Mouse (Mus musculus) erythroid progenitor cell, adult 5-6 weeks (primary cell): ENCODE results near the gene Olfr520. TPM values are rescaled to one million over a fixed set of nuclear protein-coding genes. Genes with fewer than 3 reads are reported as not detected.
"Not testable (repeated sequence)": the region's sequence is repeated elsewhere in the genome, so short reads cannot be mapped to it uniquely, and the experiment has no call there.

Experiments used
- ATAC-seq: replicated peaks from 2 replicates; pipeline ENCODE4 v1.8.0; 2016; ENCODE audit warnings: moderate number of reproducible peaks, mild to moderate bottlenecking, moderate TSS enrichment, inconsistent platforms; ENCODE audit not compliant: poor library complexity, low FRiP score, severe bottlenecking
- total RNA-seq, 2 experiments: library from RNA; stranded (forward) in 1 of 2; stranded (reverse) in 1 of 2; fragments of 150-400 nt in 1 of 2; fragments of 186-747, 209-891 nt in 1 of 2; gene quantifications; 2 replicates each; pipeline versions ENCODE4 v1.2.3 to v1.2.4; 2015 to 2017; ENCODE audit warnings: low replicate concordance in 2 of 2

Olfr520 gene
- total RNA-seq, 2 experiments from 2014 or later = not detected

DNA sequence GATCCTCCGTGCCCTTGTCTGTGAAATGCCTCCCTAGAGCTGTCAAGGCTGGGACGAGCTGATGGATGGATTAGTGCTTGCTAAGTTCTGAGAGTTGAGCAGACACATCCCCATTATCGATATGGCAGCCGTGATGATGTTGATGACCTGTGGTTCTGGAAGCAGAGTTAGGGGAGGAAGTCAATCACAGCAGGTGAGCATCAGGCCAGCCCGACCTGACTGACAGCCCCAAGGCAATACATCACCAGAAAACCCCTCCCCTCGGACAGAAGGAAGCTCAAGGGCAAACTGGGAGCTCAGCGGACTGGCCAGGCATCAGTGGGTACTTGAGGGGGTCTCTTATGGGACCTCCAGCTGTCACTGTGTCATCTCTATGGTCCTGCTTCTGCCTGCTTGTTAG, 20.1 kb upstream of the Olfr520 start:
- no peak for ATAC-seq

DNA sequence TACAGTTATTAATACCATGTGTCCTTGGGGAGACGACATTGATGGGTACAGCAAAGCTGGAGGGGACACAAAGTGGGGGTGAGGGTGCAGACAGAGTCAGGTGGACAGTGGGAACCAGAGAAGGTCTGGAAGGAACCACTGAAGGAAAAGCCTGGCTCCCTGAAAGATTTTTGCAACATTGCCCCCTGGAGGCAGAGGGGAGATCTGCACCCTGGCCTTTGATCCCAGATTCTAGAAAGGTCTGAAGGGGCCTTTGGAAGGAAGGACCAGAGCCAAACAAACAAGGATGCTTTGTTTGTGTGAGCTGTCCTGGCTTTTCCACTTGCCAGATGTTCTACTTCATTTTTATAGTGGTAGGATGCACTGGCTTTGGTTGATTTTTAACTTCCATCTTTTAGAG, 19.6 kb upstream of the Olfr520 start:
- ATAC-seq = no peak

DNA sequence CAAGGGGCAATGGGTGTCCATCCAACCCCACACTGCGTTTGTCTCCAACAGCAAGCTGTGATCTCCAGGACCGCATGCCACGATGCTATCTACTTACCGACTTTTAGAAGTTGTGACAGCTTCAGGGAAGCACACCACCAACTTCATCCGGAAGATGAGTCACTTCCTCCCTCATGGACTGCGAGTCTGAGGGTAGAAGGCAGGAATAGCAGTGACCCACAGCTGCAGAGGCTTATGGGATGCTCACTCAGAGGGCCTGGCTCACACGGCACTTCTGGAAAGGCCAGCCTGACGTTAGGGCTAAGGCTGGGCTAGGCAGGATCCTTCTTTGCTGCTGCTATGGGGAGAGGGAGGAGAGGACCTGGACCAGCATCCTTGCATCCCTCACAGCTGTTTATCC, 18.9 kb upstream of the Olfr520 start, which contains the start of gene Slco2b1:
Gene Slco2b1 (minus strand): TSS at position 175 of the 400 bp plus-strand sequence.
- no peak for ATAC-seq

DNA sequence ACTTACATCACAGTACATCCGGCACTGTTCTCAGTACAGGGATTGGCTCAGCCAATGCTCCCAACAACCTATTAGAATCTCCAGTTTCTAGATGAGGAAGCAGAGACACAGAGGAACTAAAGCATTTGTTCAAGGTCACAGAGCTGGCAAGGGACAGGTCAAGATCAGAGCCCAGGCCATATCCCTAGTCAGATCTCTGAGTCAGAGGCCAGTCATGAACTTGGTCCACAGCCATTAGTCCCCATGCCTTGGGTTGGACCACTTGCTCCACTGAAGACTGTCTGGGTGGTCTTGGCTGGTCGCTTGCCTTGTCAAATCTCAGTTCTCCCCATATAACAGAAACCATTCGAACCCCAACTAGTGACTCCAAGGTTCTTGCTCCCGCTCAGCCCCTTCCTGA, 17.6 kb upstream of the Olfr520 start:
- no peak for ATAC-seq

DNA sequence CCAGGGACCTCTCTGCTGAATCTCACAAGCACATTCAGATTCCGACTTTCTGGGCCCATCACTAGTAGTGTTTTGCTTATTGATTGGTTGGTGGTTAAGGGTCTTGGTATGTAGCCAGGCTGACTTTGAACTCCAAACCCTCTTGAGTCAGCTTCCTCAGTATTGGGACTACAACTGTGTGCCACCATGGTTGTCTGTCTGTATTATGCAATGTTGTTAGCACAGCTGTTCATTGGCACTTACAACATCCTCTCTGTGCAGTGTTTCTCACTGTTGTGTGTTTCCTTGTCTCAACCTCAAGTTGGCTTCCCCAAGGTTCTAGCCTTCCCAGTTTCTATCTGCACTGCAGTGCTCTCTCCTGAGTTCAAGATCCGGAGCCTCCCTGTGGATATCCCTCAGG, 13.5 kb upstream of the Olfr520 start:
- ATAC-seq = no peak

DNA sequence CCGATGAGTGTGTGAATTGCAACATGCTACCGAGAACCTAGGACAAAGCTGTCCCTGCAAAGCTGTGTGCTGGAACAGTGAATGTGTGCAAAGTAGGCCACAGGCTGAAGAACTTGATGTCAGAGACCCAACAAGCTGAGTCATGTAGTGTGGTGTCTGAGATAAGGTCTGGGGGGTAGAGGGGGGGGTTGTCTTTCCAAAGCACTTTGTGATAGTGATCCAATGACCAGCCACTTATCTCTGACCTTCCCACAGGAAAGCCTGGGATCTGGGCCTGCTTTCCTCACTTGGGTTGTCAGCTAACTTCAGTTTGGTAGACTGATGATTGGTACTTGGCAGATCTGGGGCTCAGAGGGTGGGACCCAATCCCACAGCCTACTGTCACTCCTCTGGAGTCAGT, 4.5 kb downstream of the Olfr520 start:
- no peak for ATAC-seq

DNA sequence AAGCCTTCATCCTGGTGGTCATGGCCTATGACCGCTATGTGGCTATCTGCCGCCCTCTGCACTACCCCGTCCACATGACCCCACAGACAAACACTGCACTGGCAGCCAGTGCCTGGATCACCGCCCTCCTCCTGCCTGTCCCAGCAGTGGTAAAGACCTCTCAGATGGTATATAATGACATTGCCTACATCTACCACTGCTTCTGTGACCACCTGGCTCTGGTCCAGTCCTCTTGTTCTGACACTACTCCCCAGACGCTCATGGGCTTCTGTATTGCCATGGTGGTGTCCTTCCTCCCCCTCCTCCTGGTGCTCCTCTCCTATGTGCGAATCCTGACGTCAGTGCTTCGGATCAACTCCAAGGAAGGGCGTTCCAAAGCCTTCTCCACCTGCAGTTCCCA, 5.4 kb downstream of the Olfr520 start:
- not testable (repeated sequence) for ATAC-seq

DNA sequence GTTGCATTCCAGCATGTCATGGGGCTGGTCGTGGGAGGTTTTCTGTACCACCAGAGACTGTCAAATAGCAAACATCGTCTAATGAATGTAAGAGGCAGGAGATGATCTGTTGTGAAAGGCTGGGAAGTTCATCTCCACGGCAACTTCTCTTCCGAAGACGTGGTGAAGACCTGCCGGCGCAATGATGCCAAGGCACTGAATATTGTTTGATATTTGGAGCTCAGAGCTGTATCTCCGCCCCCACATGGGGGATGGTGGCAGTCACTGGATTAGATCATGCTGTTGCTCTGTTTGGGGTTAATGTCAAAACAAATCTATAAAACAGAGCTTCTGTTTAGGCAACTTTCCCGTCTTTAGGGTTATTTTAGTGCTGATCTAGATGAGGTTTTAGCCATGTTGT, 9.2 kb downstream of the Olfr520 start:
- ATAC-seq = no peak

DNA sequence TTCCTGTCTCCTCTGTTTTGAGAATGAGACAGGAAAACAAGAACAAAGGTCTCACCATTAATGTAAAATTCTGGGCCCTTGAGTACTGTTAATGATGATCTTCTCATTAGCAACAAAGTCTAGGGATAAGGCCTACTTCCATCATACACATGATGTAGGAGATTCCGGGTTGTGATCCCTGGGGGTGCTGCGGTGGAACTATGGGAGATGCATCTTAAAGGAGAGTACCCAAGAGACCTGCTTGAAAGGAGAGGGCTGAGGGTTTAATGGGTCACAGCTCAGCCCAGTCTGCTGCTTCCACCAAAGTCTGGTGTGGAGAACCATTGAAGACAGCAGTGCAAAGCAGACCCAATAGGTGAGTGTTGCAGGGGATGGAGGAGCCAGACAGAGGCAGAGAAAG, 33.1 kb downstream of the Olfr520 start, which contains the start of gene Olfr521:
Gene Olfr521 (plus strand): TSS at position 301 of the 400 bp plus-strand sequence.
- no peak for ATAC-seq

DNA sequence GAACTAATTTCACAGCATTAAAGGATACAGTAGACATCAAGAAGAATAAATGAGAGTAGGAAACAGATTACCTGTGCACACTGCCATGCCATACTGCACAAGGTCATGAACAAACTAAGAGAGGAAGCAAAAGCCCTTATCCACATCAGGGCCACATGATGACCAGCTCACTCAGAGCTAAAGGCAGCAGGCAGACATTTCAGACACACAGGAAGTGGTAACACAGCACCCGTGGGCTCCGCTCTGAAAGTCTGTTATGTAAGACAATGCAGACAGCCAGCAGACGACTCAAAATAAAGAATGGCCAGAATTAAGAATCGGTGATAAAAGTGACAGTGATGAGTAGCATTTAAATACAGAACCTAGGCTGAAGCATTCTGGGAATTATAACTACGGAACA, 51.3 kb downstream of the Olfr520 start:
- no peak for ATAC-seq

DNA sequence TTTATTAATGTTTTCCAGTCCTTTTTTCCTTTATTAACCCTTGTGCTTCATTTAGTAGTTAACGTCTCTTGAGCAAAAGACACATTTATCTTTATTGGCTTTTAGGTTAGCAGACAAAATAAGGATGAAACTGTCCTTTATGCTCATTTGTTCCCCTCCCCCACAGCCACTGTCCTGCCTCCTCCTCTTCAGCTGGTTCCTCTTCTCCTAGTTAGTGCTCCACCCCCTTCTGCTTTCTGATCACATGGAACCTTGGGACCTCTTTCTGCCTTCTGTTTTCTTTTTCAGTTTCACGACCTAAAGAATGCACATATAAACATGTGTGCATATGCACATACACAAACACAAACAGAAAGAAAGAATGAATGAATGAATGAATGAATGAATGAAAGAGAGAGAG, 51.8 kb downstream of the Olfr520 start:
- ATAC-seq = no peak

DNA sequence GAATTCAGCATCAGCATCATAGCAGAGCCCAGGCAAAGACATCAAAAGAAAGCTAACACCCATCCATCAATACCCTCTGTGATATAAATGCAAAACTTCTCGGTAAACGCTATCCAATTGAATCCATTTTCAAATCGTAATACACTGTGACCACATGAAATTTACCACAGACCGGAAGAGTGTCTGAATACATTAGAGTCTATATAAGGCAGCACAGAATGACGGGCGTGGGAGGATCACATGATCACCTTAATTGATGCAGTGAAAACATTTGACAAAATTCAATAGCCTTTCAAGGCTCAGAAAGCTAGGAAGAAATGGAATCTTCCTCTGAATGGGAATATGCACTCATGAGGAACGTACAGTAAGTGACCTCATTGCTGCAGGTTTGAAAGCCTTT, 53.3 kb downstream of the Olfr520 start:
- no peak for ATAC-seq

DNA sequence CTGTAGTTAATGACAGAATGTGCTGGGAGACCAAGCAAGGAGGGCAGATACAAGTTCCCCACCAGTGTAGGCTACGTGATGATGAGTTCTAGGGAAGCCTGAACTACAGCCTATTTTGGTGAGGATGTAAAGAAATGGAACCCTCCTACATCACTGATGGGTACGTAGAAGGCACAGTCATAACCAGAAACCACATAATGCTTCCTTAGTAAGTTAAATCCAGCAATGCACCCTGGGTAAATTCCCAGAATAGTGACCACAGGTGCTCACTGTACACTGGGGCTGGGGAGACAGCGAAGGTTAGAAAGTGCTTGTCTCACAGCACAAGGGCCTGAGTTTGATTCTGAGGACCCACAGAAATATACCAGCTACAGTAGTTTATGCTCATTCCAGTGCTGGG, 55.5 kb downstream of the Olfr520 start:
- ATAC-seq = no peak

Other genes with a start within 250 kb of the Olfr520 start
- 386 and 406 TPM in 2 replicates for gene Rps3, start 246.5 kb upstream of the Olfr520 start, total RNA-seq (2015; ENCODE audit: low replicate concordance)
- gene Rps3, start 246.5 kb upstream of the Olfr520 start, total RNA-seq (2017; ENCODE audit: low replicate concordance) = 293 and 564 TPM in 2 replicates
- gene Arrb1, start 194.8 kb upstream of the Olfr520 start, total RNA-seq (2015; ENCODE audit: low replicate concordance) = 184 TPM in 2 replicates
- gene Arrb1, start 194.8 kb upstream of the Olfr520 start, total RNA-seq (2017; ENCODE audit: low replicate concordance) = 538 and 553 TPM in 2 replicates
- gene Tpbgl, start 103.2 kb upstream of the Olfr520 start, total RNA-seq (2015; ENCODE audit: low replicate concordance) = 0.42 and 1.1 TPM in 2 replicates
- gene Tpbgl, start 103.2 kb upstream of the Olfr520 start, total RNA-seq (2017; ENCODE audit: low replicate concordance) = 0.39 and 0.83 TPM in 2 replicates
- gene Slco2b1, start 18.9 kb upstream of the Olfr520 start, total RNA-seq (2015; ENCODE audit: low replicate concordance) = 4.7 and 8.0 TPM in 2 replicates
- gene Slco2b1, start 18.9 kb upstream of the Olfr520 start, total RNA-seq (2017; ENCODE audit: low replicate concordance) = 4.3 and 5.4 TPM in 2 replicates
- not detected in 2 replicates for gene Olfr521, start 33.2 kb downstream of the Olfr520 start, total RNA-seq (2015; ENCODE audit: low replicate concordance)
- not detected in 2 replicates for gene Olfr521, start 33.2 kb downstream of the Olfr520 start, total RNA-seq (2017; ENCODE audit: low replicate concordance)
- 17.3 and 21.0 TPM in 2 replicates for gene Neu3, start 98.1 kb downstream of the Olfr520 start, total RNA-seq (2015; ENCODE audit: low replicate concordance)
- gene Neu3, start 98.1 kb downstream of the Olfr520 start, total RNA-seq (2017; ENCODE audit: low replicate concordance) = 22.8 and 23.1 TPM in 2 replicates
- not detected in 2 replicates for gene Xrra1, start 128.8 kb downstream of the Olfr520 start, total RNA-seq (2015; ENCODE audit: low replicate concordance)
- gene Xrra1, start 128.8 kb downstream of the Olfr520 start, total RNA-seq (2017; ENCODE audit: low replicate concordance) = 0.90 TPM in 1 of 2 replicates, not detected in the other
- 94.1 and 169 TPM in 2 replicates for gene Spcs2, start 133.2 kb downstream of the Olfr520 start, total RNA-seq (2015; ENCODE audit: low replicate concordance)
- 101 and 153 TPM in 2 replicates for gene Spcs2, start 133.2 kb downstream of the Olfr520 start, total RNA-seq (2017; ENCODE audit: low replicate concordance)